Mouse (Mus musculus): ENCODE data around the gene Fcrla. TPM values are rescaled to one million over a fixed set of nuclear protein-coding genes. Genes with fewer than 3 reads are reported as not detected.

The Fcrla gene
- total RNA-seq, 2 experiments from 2014 or later = not detected

Other genes starting within 250 kb of the Fcrla start
- 10 to 100 TPM; 51.8 to 52.9 TPM for gene Atf6, start 59.8 kb downstream of the Fcrla start, total RNA-seq (2021)
- gene Gm26620, start 42.5 kb downstream of the Fcrla start, total RNA-seq (2021) = 1 to 10 TPM in 1 of 2 experiments, under 1 TPM in 1; 0.43 to 1.4 TPM
- gene Dusp12, start 42.0 kb downstream of the Fcrla start, total RNA-seq (2021) = 10 to 100 TPM; 14.4 to 17.9 TPM
- gene Fcrlb, start 14.6 kb downstream of the Fcrla start, total RNA-seq (2021) = under 1 TPM; 0.34 to 0.37 TPM
- gene Fcgr2b, start 49.0 kb upstream of the Fcrla start, total RNA-seq (2021) = 1 to 10 TPM; 3.6 to 6.2 TPM
- gene Fcgr4, start 91.3 kb upstream of the Fcrla start, total RNA-seq (2021) = not detected
- gene Fcgr3, start 137.4 kb upstream of the Fcrla start, total RNA-seq (2021) = 10 to 100 TPM; 13.8 TPM
- under 1 TPM; 0.34 to 0.43 TPM for gene Cfap126, start 186.3 kb upstream of the Fcrla start, total RNA-seq (2021)
- 100 to 1,000 TPM; 199 to 205 TPM for gene Sdhc, start 223.0 kb upstream of the Fcrla start, total RNA-seq (2021)
- not detected for gene Mpz, start 223.1 kb upstream of the Fcrla start, total RNA-seq (2021)